ENCODE assay signal across 13 mouse cellular contexts in genomic region chr11:105530711-105531157, GRCm38 (mm10). TPM values are rescaled to one million over a fixed set of nuclear protein-coding genes. Genes with fewer than 3 reads are reported as not detected.
A peak's percentile ranks its signal among the peaks of the same experiment; 100 is the strongest.
DNase-seq lines count a peak whose midpoint lies in the region; ATAC-seq lines count a peak whose summit lies in the region.
"Had no signal": no experiment of that assay in that cellular context is flagged by ENCODE, and none has a peak within 500 bp of the region (broad histone marks: within the 10 kb centered on the region; RNA-seq: fewer than 3 reads in every experiment).

No protein-coding gene starts in this region.

- H3K9ac ChIP-seq in embryonic facial prominence, embryonic 14.5 days (ENCODE audit: low read depth, low read length) = no peak overlapping the region
- H3K9ac ChIP-seq: liver, embryonic 13.5 days; neural tube, embryonic 13.5 days had no signal

- ATAC-seq in embryonic facial prominence, embryonic 14.5 days (ENCODE audit: low read depth) = no peak

- DNase-seq in embryonic facial prominence, embryonic 14.5 days (ENCODE audit: low spot score) = peak; percentile 32
- DNase-seq in embryonic facial prominence, embryonic 10.5 days (ENCODE audit: low spot score) = no peak
- peak; percentile 5 for DNase-seq in ovary, adult 18-20 months (ENCODE audit: low spot score)
- no peak for DNase-seq in ovary, postnatal 14 days (ENCODE audit: low spot score)
- peak; percentile 75 for DNase-seq in gastrocnemius, postnatal 25 days
- peak; percentile 48 for DNase-seq in lung, postnatal 36 days
- DNase-seq in urinary bladder, postnatal 25 days (ENCODE audit: low spot score) = no peak
- no peak for DNase-seq in embryo, embryonic 10.5 days (ENCODE audit: low spot score)
- DNase-seq: B cell, adult 2 months; kidney, adult 2 months; liver, embryonic 13.5 days; thymus, postnatal 36 days had no signal

- H3K4me3 ChIP-seq in embryonic facial prominence, embryonic 14.5 days (ENCODE audit: low read depth, low read length) = no peak overlapping the region
- H3K4me3 ChIP-seq in embryonic facial prominence, embryonic 10.5 days = no peak overlapping the region
- H3K4me3 ChIP-seq: liver, embryonic 13.5 days; neural tube, embryonic 13.5 days had no signal

- peaks cover 12% of the 10 kb centered on the region for H3K4me1 ChIP-seq in embryonic facial prominence, embryonic 14.5 days (ENCODE audit: control insufficient read depth, insufficient read depth, low read length)
- H3K4me1 ChIP-seq in embryonic facial prominence, embryonic 10.5 days = peaks cover 28% of the 10 kb centered on the region
- H3K4me1 ChIP-seq: liver, embryonic 13.5 days had no signal

- no peaks in the 10 kb centered on the region for H3K27me3 ChIP-seq in embryonic facial prominence, embryonic 14.5 days (replicated peaks; ENCODE audit: control insufficient read depth, insufficient read depth, low read length)
- no peaks in the 10 kb centered on the region for H3K27me3 ChIP-seq in embryonic facial prominence, embryonic 10.5 days (replicated peaks; ENCODE audit: low read depth, poor library complexity, severe bottlenecking)
- H3K27me3 ChIP-seq: liver, embryonic 13.5 days; neural tube, embryonic 13.5 days had no signal

- no peak overlapping the region for H3K27ac ChIP-seq in embryonic facial prominence, embryonic 14.5 days (replicated peaks; ENCODE audit: low read depth, low read length)
- no peak overlapping the region for H3K27ac ChIP-seq in embryonic facial prominence, embryonic 10.5 days (replicated peaks)
- H3K27ac ChIP-seq: liver, embryonic 13.5 days; neural tube, embryonic 13.5 days had no signal

- no peaks in the 10 kb centered on the region for H3K9me3 ChIP-seq in embryonic facial prominence, embryonic 14.5 days (ENCODE audit: control insufficient read depth, low read length)
- no peaks in the 10 kb centered on the region for H3K9me3 ChIP-seq in embryonic facial prominence, embryonic 10.5 days
- H3K9me3 ChIP-seq: liver, embryonic 13.5 days; neural tube, embryonic 13.5 days had no signal

- H3K36me3 ChIP-seq in embryonic facial prominence, embryonic 14.5 days (ENCODE audit: control insufficient read depth, insufficient read depth, low read length) = no peaks in the 10 kb centered on the region
- H3K36me3 ChIP-seq in embryonic facial prominence, embryonic 10.5 days (replicated peaks) = no peaks in the 10 kb centered on the region
- H3K36me3 ChIP-seq: liver, embryonic 13.5 days; neural tube, embryonic 13.5 days had no signal

- 61% methylated on average over 10 of the region's 10 CpGs for WGBS in embryonic facial prominence, embryonic 14.5 days
- 79% methylated on average over 10 of the region's 10 CpGs for WGBS in embryonic facial prominence, embryonic 10.5 days

- H3K4me2 ChIP-seq in embryonic facial prominence, embryonic 14.5 days (ENCODE audit: low read depth, low read length) = no peak overlapping the region
- H3K4me2 ChIP-seq: liver, embryonic 13.5 days; neural tube, embryonic 13.5 days had no signal

RNA-seq across cellular contexts. Expression of gene Tanc2, which starts 59.1 kb away (rescaled TPM):
- 13.7 and 14.4 TPM in 2 replicates for polyA plus RNA-seq in embryonic facial prominence, embryonic 14.5 days (2014; fragmentation: Nextera tagmentation; extraction: Ambion mirVana)
- polyA plus RNA-seq in embryonic facial prominence, embryonic 10.5 days (2016; fragmentation: Nextera tagmentation; extraction: Ambion mirVana) = 9.8 and 10.0 TPM in 2 replicates
- 10 to 100 TPM; 10.6 to 11.4 TPM for total RNA-seq in gastrocnemius, postnatal 25 days (2021)

Comparison
In these comparisons a context has a peak if more than half of its experiments do, and no peak if none do; other contexts are left out.
1. DNase-seq: peak in embryonic facial prominence, embryonic 14.5 days (single experiment), ovary, adult 18-20 months (single experiment), gastrocnemius, postnatal 25 days (single experiment) and lung, postnatal 36 days (single experiment); none in embryonic facial prominence, embryonic 10.5 days (single experiment), ovary, postnatal 14 days (single experiment), urinary bladder, postnatal 25 days (single experiment) and embryo, embryonic 10.5 days (single experiment).